Mouse (Mus musculus): ENCODE results near the gene Slf2. TPM values are rescaled to one million over a fixed set of nuclear protein-coding genes. Genes with fewer than 3 reads are reported as not detected.

Gene Slf2
- polyA plus RNA-seq, 1 experiment from 2014 or later: 26.7 TPM

DNA sequence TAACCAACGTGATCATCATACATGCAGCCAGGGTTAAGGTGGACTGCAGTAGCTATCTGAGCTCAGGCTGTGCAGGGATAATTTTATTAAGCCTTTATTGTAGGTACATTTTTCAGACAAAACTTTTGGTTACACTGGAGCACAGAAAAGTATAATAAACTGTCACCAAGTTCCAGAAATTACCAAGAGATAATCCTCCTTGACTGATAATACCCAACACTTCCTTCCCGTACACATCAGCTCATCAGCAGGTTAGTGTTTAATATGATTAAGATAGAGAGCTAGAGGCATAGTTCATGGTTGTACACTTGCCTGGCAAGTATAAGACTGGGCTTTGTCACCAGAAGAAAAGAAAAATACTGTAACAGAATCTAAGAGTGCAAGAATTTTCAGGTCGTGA lies 37.4 kb downstream of the Slf2 start:
- Histone ChIP-seq H3K36me3 (ENCODE audit: control insufficient read depth, insufficient read depth, low read length) (peaks cover 60% of the 10 kb centered on the region), H3K27ac (ENCODE audit: low read depth, low read length) (no peak overlapping the region), H3K4me3 (ENCODE audit: low read length) (no peak overlapping the region), H3K4me2 (ENCODE audit: low read length) (no peak overlapping the region), H3K27me3 (replicated peaks; ENCODE audit: control insufficient read depth, insufficient read depth, low read length) (no peaks in the 10 kb centered on the region), H3K9ac (ENCODE audit: low read depth, low read length) (no peak overlapping the region), H3K4me1 (ENCODE audit: control insufficient read depth, insufficient read depth, low read depth, low read length) (no peaks in the 10 kb centered on the region), H3K9me3 (ENCODE audit: control insufficient read depth, low read length) (no peaks in the 10 kb centered on the region)
- 95% methylated on average over 3 of the region's 3 CpGs for WGBS
- no peak for ATAC-seq

DNA sequence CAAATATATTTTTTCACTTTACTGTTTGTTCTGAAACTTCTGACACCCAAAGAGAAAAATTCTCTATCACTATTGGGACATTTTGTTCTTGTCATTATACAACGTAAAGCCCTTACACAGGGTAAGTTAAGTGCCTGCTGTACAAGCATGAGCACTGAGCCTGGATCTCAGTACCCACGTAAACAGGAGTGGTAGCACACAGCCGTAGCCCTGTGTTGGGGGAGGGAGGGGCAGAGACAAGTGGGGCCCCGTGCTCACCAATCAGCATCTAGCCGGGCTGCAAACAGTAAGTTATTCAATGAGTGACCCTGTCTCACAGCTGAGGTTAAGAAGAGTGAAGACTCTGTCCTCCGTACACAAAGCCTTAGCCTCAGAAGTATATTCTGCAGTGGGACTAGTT lies 45.7 kb downstream of the Slf2 start:
- H3K27me3 ChIP-seq (replicated peaks; ENCODE audit: control insufficient read depth, insufficient read depth, low read length): no peaks in the 10 kb centered on the region
- H3K27ac ChIP-seq (ENCODE audit: low read depth, low read length): no peak overlapping the region
- H3K9me3 ChIP-seq (ENCODE audit: control insufficient read depth, low read length): no peaks in the 10 kb centered on the region
- no peak for ATAC-seq
- H3K9ac ChIP-seq (ENCODE audit: low read depth, low read length): no peak overlapping the region
- no peaks in the 10 kb centered on the region for H3K4me1 ChIP-seq (ENCODE audit: control insufficient read depth, insufficient read depth, low read depth, low read length)
- H3K36me3 ChIP-seq (ENCODE audit: control insufficient read depth, insufficient read depth, low read length): peaks cover 57% of the 10 kb centered on the region
- H3K4me2 ChIP-seq (ENCODE audit: low read length): no peak overlapping the region
- H3K4me3 ChIP-seq (ENCODE audit: low read length): no peak overlapping the region
- 80% methylated on average over 6 of the region's 6 CpGs for WGBS

GRCm38 (mm10) chr19:44977148-44977547 lies 46.2 kb downstream of the Slf2 start:
- H3K9ac ChIP-seq (ENCODE audit: low read depth, low read length): no peak overlapping the region
- H3K4me2 ChIP-seq (ENCODE audit: low read length): no peak overlapping the region
- no peak for ATAC-seq
- H3K36me3 ChIP-seq (ENCODE audit: control insufficient read depth, insufficient read depth, low read length): peaks cover 56% of the 10 kb centered on the region
- no peaks in the 10 kb centered on the region for H3K27me3 ChIP-seq (replicated peaks; ENCODE audit: control insufficient read depth, insufficient read depth, low read length)
- no peak overlapping the region for H3K27ac ChIP-seq (ENCODE audit: low read depth, low read length)
- WGBS: 93% methylated on average over 6 of the region's 6 CpGs
- H3K4me3 ChIP-seq (ENCODE audit: low read length): no peak overlapping the region
- no peaks in the 10 kb centered on the region for H3K9me3 ChIP-seq (ENCODE audit: control insufficient read depth, low read length)
- H3K4me1 ChIP-seq (ENCODE audit: control insufficient read depth, insufficient read depth, low read depth, low read length): no peaks in the 10 kb centered on the region

DNA sequence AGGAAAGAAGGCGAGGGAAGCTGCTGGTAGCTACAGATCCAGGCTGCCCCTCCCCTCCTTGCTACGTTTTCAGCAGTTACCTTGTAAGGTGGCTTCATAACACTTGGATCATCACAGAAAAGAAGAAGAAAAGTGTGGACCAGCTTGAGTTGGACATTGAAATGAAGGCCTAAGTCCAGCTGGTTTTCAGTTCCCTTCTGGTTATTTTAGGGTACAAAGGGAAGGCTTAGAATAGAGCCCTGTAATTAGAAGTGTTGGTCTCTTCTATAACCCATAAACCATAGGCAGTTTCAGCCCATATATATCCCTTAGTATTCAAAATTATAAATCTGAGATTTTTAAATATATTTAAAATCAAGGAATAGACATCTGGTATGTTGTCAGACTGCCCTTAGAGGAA lies 49.8 kb downstream of the Slf2 start:
- WGBS: 80% methylated on average over 2 of the region's 2 CpGs
- no peak overlapping the region for H3K27ac ChIP-seq (ENCODE audit: low read depth, low read length)
- H3K27me3 ChIP-seq (replicated peaks; ENCODE audit: control insufficient read depth, insufficient read depth, low read length): no peaks in the 10 kb centered on the region
- no peak overlapping the region for H3K4me2 ChIP-seq (ENCODE audit: low read length)
- ATAC-seq: no peak
- H3K4me3 ChIP-seq (ENCODE audit: low read length): no peak overlapping the region
- H3K4me1 ChIP-seq (ENCODE audit: control insufficient read depth, insufficient read depth, low read depth, low read length): no peaks in the 10 kb centered on the region
- no peak overlapping the region for H3K9ac ChIP-seq (ENCODE audit: low read depth, low read length)
- H3K9me3 ChIP-seq (ENCODE audit: control insufficient read depth, low read length): no peaks in the 10 kb centered on the region
- peaks cover 28% of the 10 kb centered on the region for H3K36me3 ChIP-seq (ENCODE audit: control insufficient read depth, insufficient read depth, low read length)

DNA sequence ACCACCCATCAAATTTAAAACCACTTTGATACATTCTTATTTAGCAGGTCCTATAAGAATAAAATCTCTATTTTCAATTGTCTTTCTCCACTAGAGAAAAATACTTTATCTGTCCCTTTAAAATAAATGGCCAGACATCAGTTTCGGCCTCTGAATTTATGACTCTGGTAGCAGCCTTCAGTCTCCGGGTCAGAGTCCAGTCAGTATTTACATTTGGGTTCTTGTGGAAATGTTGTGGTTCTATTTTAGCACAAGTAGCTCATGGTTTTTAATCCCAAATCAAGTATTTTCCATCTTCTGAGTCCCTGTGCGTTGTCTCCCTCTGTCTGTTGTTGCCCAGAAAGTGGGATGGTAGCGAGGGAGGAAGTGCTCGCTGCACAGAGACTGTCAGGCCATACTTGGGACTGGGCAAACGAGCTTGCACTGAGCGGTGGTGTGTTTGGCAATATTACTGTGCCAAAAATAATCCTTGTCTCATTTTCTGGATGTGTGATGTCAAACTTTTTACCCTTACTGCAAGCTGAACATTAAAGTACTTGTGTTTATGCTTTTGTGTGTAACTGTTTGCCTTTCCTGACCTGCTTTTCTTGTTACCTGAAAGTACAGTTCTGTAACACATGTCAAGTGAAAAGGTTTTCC lies 51.6 kb downstream of the Slf2 start:
- no peaks in the 10 kb centered on the region for H3K27me3 ChIP-seq (replicated peaks; ENCODE audit: control insufficient read depth, insufficient read depth, low read length)
- no peak for ATAC-seq
- H3K4me2 ChIP-seq (ENCODE audit: low read length): no peak overlapping the region
- H3K27ac ChIP-seq (ENCODE audit: low read depth, low read length): no peak overlapping the region
- H3K4me3 ChIP-seq (ENCODE audit: low read length): no peak overlapping the region
- H3K4me1 ChIP-seq (ENCODE audit: control insufficient read depth, insufficient read depth, low read depth, low read length): no peaks in the 10 kb centered on the region
- H3K9ac ChIP-seq (ENCODE audit: low read depth, low read length): no peak overlapping the region
- 85% methylated on average over 7 of the region's 7 CpGs for WGBS
- no peaks in the 10 kb centered on the region for H3K9me3 ChIP-seq (ENCODE audit: control insufficient read depth, low read length)
- H3K36me3 ChIP-seq (ENCODE audit: control insufficient read depth, insufficient read depth, low read length): peaks cover 11% of the 10 kb centered on the region

DNA sequence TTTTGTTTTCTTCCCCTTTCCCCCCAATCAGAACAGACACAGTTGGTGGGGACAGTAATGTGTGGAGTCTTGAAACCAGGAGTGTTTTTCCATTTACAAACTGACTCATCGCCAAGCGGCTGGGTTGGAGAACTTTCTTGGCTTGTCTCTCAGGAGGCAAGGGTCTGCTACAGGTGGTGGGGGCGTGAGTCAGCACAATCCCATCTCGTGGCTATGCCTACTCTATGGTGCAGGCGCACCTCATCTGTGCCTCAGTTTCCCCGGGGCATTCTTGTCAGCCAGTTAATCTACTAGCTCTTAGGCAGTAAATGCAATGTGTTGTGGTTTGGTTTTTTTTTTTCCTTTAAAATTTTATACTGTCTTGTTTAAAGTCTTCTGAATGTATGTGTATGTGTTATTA lies 52.4 kb downstream of the Slf2 start:
- no peaks in the 10 kb centered on the region for H3K27me3 ChIP-seq (replicated peaks; ENCODE audit: control insufficient read depth, insufficient read depth, low read length)
- ATAC-seq: no peak
- WGBS: 92% methylated on average over 6 of the region's 6 CpGs

DNA sequence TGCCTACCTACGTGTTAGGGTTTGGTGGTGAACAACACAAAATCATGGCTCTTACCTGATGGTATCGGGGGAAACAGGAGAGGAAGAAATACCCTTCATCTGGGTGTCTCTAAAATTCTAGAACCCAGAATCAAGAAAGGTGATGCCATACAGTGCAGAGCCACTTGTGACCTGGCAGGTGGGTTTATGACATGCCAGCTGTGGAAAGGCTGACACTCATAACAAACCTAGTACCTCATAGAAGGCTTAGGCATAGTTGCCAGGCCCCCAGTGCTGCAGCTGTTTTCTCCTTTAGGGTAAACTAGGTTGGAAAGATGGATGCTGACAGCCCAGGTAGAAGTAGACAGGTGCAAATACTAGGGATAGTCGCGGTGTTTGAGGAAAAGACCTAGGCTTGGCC lies 53.5 kb downstream of the Slf2 start:
- 96% methylated on average over 4 of the region's 4 CpGs for WGBS
- no peak overlapping the region for H3K4me2 ChIP-seq (ENCODE audit: low read length)
- H3K27me3 ChIP-seq (replicated peaks; ENCODE audit: control insufficient read depth, insufficient read depth, low read length): no peaks in the 10 kb centered on the region
- ATAC-seq: no peak
- H3K4me3 ChIP-seq (ENCODE audit: low read length): no peak overlapping the region
- no peaks in the 10 kb centered on the region for H3K4me1 ChIP-seq (ENCODE audit: control insufficient read depth, insufficient read depth, low read depth, low read length)
- no peaks in the 10 kb centered on the region for H3K9me3 ChIP-seq (ENCODE audit: control insufficient read depth, low read length)
- H3K9ac ChIP-seq (ENCODE audit: low read depth, low read length): no peak overlapping the region
- no peak overlapping the region for H3K27ac ChIP-seq (ENCODE audit: low read depth, low read length)
- H3K36me3 ChIP-seq (ENCODE audit: control insufficient read depth, insufficient read depth, low read length): peaks cover 6% of the 10 kb centered on the region

More for the DNA sequence above, 52.4 kb downstream of the Slf2 start:
- Histone ChIP-seq H3K27ac (ENCODE audit: low read depth, low read length) (no peak overlapping the region), H3K4me1 (ENCODE audit: control insufficient read depth, insufficient read depth, low read depth, low read length) (no peaks in the 10 kb centered on the region), H3K9ac (ENCODE audit: low read depth, low read length) (no peak overlapping the region), H3K4me2 (ENCODE audit: low read length) (no peak overlapping the region), H3K9me3 (ENCODE audit: control insufficient read depth, low read length) (no peaks in the 10 kb centered on the region), H3K4me3 (ENCODE audit: low read length) (no peak overlapping the region), H3K36me3 (ENCODE audit: control insufficient read depth, insufficient read depth, low read length) (peaks cover 9% of the 10 kb centered on the region)

GRCm38 (mm10) chr19:44985159-44985988 lies 54.4 kb downstream of the Slf2 start:
- Histone ChIP-seq H3K36me3 (ENCODE audit: control insufficient read depth, insufficient read depth, low read length) (peaks cover 6% of the 10 kb centered on the region), H3K4me2 (ENCODE audit: low read length) (no peak overlapping the region), H3K27ac (ENCODE audit: low read depth, low read length) (no peak overlapping the region), H3K9me3 (ENCODE audit: control insufficient read depth, low read length) (no peaks in the 10 kb centered on the region), H3K27me3 (replicated peaks; ENCODE audit: control insufficient read depth, insufficient read depth, low read length) (no peaks in the 10 kb centered on the region), H3K4me1 (ENCODE audit: control insufficient read depth, insufficient read depth, low read depth, low read length) (peaks cover 3% of the 10 kb centered on the region), H3K9ac (ENCODE audit: low read depth, low read length) (no peak overlapping the region), H3K4me3 (ENCODE audit: low read length) (no peak overlapping the region)
- 73% methylated on average over 5 of the region's 5 CpGs for WGBS
- ATAC-seq: no peak

- H3K36me3 ChIP-seq (ENCODE audit: control insufficient read depth, insufficient read depth, low read length): no peaks in the 10 kb centered on the region; the same call in 1 of the 2 replicates
- no peaks in the 10 kb centered on the region for H3K9me3 ChIP-seq (ENCODE audit: control insufficient read depth, low read length)
- H3K9ac ChIP-seq (ENCODE audit: low read depth, low read length): no peak overlapping the region
- H3K4me1 ChIP-seq (ENCODE audit: control insufficient read depth, insufficient read depth, low read depth, low read length): peaks cover 11% of the 10 kb centered on the region
- H3K4me2 ChIP-seq (ENCODE audit: low read length): no peak overlapping the region
- no peaks in the 10 kb centered on the region for H3K27me3 ChIP-seq (replicated peaks; ENCODE audit: control insufficient read depth, insufficient read depth, low read length)
- no peak overlapping the region for H3K4me3 ChIP-seq (ENCODE audit: low read length)
- WGBS: 63% methylated on average over 6 of the region's 6 CpGs
- no peak overlapping the region for H3K27ac ChIP-seq (ENCODE audit: low read depth, low read length)
- no peak for ATAC-seq
Observed at GRCm38 (mm10) chr19:44987004-44987403, 56.1 kb downstream of the Slf2 start.
